Mouse (Mus musculus) limb, embryonic 15.5 days (tissue): ENCODE data around the gene Myocos. TPM values are rescaled to one million over a fixed set of nuclear protein-coding genes. Genes with fewer than 3 reads are reported as not detected.

ENCODE experiments used
- ATAC-seq: fragments of 200-750 bp; cut with Nextera tagmentation; 2 replicates; pipeline ENCODE4 v1.8.0; 2017; ENCODE audit warnings: low read depth, moderate TSS enrichment; ENCODE audit not compliant: insufficient number of reproducible peaks, low FRiP score, low TSS enrichment
- H3K27ac ChIP-seq: fragments of 300-500 bp; sonication (generic); 2 replicates; pipeline ENCODE4 v1.5.1; 2015; ENCODE audit warnings: moderate library complexity, mild to moderate bottlenecking, inconsistent platforms
- H3K27me3 ChIP-seq: fragments of 300-500 bp; sonication (generic); 2 replicates; pipeline ENCODE4 v1.6.1; 2015; ENCODE audit warnings: inconsistent platforms
- H3K36me3 ChIP-seq: fragments of 300-500 bp; sonication (generic); 2 replicates; pipeline ENCODE4 v1.6.1; 2015; ENCODE audit warnings: inconsistent platforms
- H3K4me1 ChIP-seq: fragments of 300-500 bp; sonication (generic); 2 replicates; pipeline ENCODE4 v1.6.1; 2015; ENCODE audit warnings: inconsistent platforms
- H3K4me2 ChIP-seq: fragments of 300-500 bp; sonication (generic); 2 replicates; pipeline ENCODE4 v1.6.1; 2015; ENCODE audit warnings: mild to moderate bottlenecking, inconsistent platforms
- H3K4me3 ChIP-seq: fragments of 300-500 bp; sonication (generic); 2 replicates; pipeline ENCODE4 v1.5.1; 2015; ENCODE audit warnings: mild to moderate bottlenecking, inconsistent platforms
- H3K9ac ChIP-seq: fragments of 300-500 bp; sonication (generic); 2 replicates; pipeline ENCODE4 v1.6.1; 2015; ENCODE audit warnings: inconsistent platforms
- H3K9me3 ChIP-seq: fragments of 300-500 bp; sonication (generic); 2 replicates; pipeline ENCODE4 v1.6.1; 2016; ENCODE audit warnings: inconsistent platforms
- WGBS: fragments of 180-500 bp; shearing (Covaris S2); methylation state at CpG from one replicate; pipeline ENCODE4 v1.1.7; 2015; 5-methylcytosine and 5-hydroxymethylcytosine counted together
- microRNA-seq: library from miRNA; unstranded; fragments of <30 nt; microRNA quantifications from one replicate; pipeline ENCODE4, GENCODE M21; 2016
- polyA plus RNA-seq: library from polyadenylated mRNA; unstranded; fragments of >200 nt; fragmentation: Nextera tagmentation; extraction: Ambion mirVana; gene quantifications from 2 replicates; pipeline ENCODE4 v1.2.1, GENCODE M21; 2015

Myocos gene
- polyA plus RNA-seq, 1 experiment from 2014 or later, result not detected

- Histone ChIP-seq H3K4me2 (no peak overlapping the region), H3K4me3 (no peak overlapping the region), H3K9me3 (no peaks in the 10 kb centered on the region), H3K36me3 (no peaks in the 10 kb centered on the region), H3K4me1 (peaks cover 5% of the 10 kb centered on the region; the same call in 1 of the 2 replicates), H3K9ac (no peak overlapping the region), H3K27ac (no peak overlapping the region), H3K27me3 (no peaks in the 10 kb centered on the region)
- 36% methylated on average over 9 of the region's 9 CpGs for WGBS
- ATAC-seq, result no peak
These were observed 48.3 kb downstream of the Myocos start for GRCm38 (mm10) chr1:162609633-162610250.

- Histone ChIP-seq H3K36me3 (no peaks in the 10 kb centered on the region), H3K4me1 (peaks cover 5% of the 10 kb centered on the region; the same call in 1 of the 2 replicates), H3K27me3 (no peaks in the 10 kb centered on the region), H3K4me3 (no peak overlapping the region), H3K27ac (no peak overlapping the region), H3K9me3 (no peaks in the 10 kb centered on the region), H3K9ac (no peak overlapping the region), H3K4me2 (no peak overlapping the region)
- no peak for ATAC-seq
- 9% methylated on average over 1 of the region's 1 CpGs for WGBS
These were observed 49.9 kb downstream of the Myocos start for GRCm38 (mm10) chr1:162608127-162608526.

DNA sequence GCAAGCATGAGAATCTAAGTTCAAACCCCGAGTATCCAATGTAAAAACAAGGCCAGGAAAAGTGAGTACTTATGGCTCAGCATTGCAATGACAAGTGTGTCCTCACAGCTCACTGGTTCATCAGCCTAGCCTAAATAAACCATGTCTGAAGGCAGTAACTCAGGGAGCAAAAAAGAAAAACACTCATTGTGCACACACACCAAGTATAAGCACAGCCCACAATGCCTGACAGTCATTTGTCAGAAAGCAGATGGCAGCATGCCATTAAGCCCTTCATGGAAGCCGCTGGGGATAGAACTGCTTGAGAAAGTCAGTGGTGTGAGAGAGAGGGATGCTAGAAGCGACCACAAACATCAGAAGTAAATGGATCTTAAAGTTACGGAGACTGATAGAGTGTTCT, 56.7 kb downstream of the Myocos start:
- no peaks in the 10 kb centered on the region for H3K9me3 ChIP-seq
- no peak for ATAC-seq
- no peak overlapping the region for H3K9ac ChIP-seq
- no peak overlapping the region for H3K27ac ChIP-seq
- no peak overlapping the region for H3K4me2 ChIP-seq
- 74% methylated on average over 4 of the region's 4 CpGs for WGBS
- H3K4me1 ChIP-seq, result no peaks in the 10 kb centered on the region
- H3K4me3 ChIP-seq, result no peak overlapping the region
- H3K27me3 ChIP-seq, result no peaks in the 10 kb centered on the region
- H3K36me3 ChIP-seq, result peaks cover 31% of the 10 kb centered on the region

DNA sequence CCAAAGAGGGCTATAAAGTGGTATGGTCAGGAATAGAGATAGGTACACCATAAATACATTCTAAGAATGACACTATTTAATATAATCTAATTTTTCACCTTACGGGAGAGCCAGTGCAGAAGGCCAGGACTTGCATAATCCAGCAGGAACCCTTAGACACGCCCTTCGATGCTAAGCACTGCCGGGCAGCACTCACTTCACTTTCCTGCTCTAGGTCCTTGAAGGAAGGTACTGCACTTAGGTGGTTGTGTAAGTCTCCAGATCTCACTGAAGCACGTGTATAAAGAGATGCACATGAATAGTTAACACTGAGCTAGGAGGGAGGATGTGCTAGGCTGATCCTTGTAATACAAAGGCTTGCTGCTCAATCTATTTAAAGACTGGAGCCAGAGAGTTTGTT, 58.4 kb downstream of the Myocos start:
- no peak for ATAC-seq
- no peak overlapping the region for H3K9ac ChIP-seq
- H3K27me3 ChIP-seq, result no peaks in the 10 kb centered on the region
- H3K9me3 ChIP-seq, result no peaks in the 10 kb centered on the region
- no peak overlapping the region for H3K4me3 ChIP-seq
- WGBS, result 88% methylated on average over 5 of the region's 5 CpGs
- no peaks in the 10 kb centered on the region for H3K4me1 ChIP-seq
- H3K27ac ChIP-seq, result no peak overlapping the region
- no peak overlapping the region for H3K4me2 ChIP-seq
- peaks cover 31% of the 10 kb centered on the region for H3K36me3 ChIP-seq

- no peak overlapping the region for H3K9ac ChIP-seq
- peaks cover 38% of the 10 kb centered on the region for H3K36me3 ChIP-seq
- no peak overlapping the region for H3K4me3 ChIP-seq
- H3K27ac ChIP-seq, result no peak overlapping the region
- no peaks in the 10 kb centered on the region for H3K4me1 ChIP-seq
- no peaks in the 10 kb centered on the region for H3K9me3 ChIP-seq
- 80% methylated on average over 3 of the region's 3 CpGs for WGBS
- no peak overlapping the region for H3K4me2 ChIP-seq
- no peaks in the 10 kb centered on the region for H3K27me3 ChIP-seq
- no peak for ATAC-seq
These were observed 60.5 kb downstream of the Myocos start for GRCm38 (mm10) chr1:162597379-162598102.

Small RNA genes within 50 kb of the gene (microRNA-seq; reads per million reads assigned to microRNA genes)
- gene Gm27616, result not detected

Other genes with a start within 250 kb of the Myocos start
- 16.1 and 23.6 TPM in 2 replicates for gene Dnm3, start 180.2 kb downstream of the Myocos start, polyA plus RNA-seq
- gene Mettl13, start 109.7 kb downstream of the Myocos start, polyA plus RNA-seq, result 23.0 and 25.6 TPM in 2 replicates
- 82.5 and 84.5 TPM in 2 replicates for gene Vamp4, start 87.7 kb downstream of the Myocos start, polyA plus RNA-seq
- 0.15 and 0.46 TPM in 2 replicates for gene Myoc, start 19.1 kb downstream of the Myocos start, polyA plus RNA-seq
- 134 and 135 TPM in 2 replicates for gene Prrc2c, start 82.3 kb upstream of the Myocos start, polyA plus RNA-seq
- gene Fmo4, start 155.8 kb upstream of the Myocos start, polyA plus RNA-seq, result 0.16 and 0.79 TPM in 2 replicates
- gene Fmo1, start 208.4 kb upstream of the Myocos start, polyA plus RNA-seq, result 37.2 and 51.8 TPM in 2 replicates
- gene Fmo2, start 240.5 kb upstream of the Myocos start, polyA plus RNA-seq, result 3.0 and 4.8 TPM in 2 replicates